In genomic region chr14:103720637-103721355, GRCm38 (mm10) we compare ENCODE assay signal across 8 mouse cellular contexts.
DNase-seq lines count a peak whose midpoint lies in the region; ATAC-seq and TF ChIP-seq lines count a peak whose summit lies in the region.

No protein-coding gene starts in this region.

- TF ChIP-seq CTCF in heart, postnatal 0 days (IDR thresholded peaks at IDR 0.05; ENCODE audit: low read depth) = peak; percentile 47
- peak; percentile 50; the same call in 1 of the 2 replicates for TF ChIP-seq CTCF in small intestine, adult 2 months (IDR thresholded peaks at IDR 0.05; ENCODE audit: extremely low read depth, insufficient read length, insufficient replicate concordance, low read depth, low read length)

- no peaks in the 10 kb centered on the region for H3K4me1 ChIP-seq in heart, postnatal 0 days (ENCODE audit: control insufficient read depth, insufficient read depth)
- peaks cover 2% of the 10 kb centered on the region; the same call in 1 of the 2 replicates for H3K4me1 ChIP-seq in small intestine, adult 2 months (ENCODE audit: control insufficient read depth, insufficient read depth, insufficient read length, low read length)

- H3K9ac ChIP-seq in heart, postnatal 0 days (replicated peaks; ENCODE audit: low read depth, low read length) = no peak overlapping the region

- no peaks in the 10 kb centered on the region for H3K36me3 ChIP-seq in heart, postnatal 0 days (replicated peaks; ENCODE audit: control insufficient read depth, insufficient read depth, low read length)
- no peaks in the 10 kb centered on the region for H3K36me3 ChIP-seq in small intestine, adult 2 months (ENCODE audit: control insufficient read depth, insufficient read depth, low read length)

- peaks cover 5% of the 10 kb centered on the region; the same call in 1 of the 2 replicates for H3K27me3 ChIP-seq in heart, postnatal 0 days (ENCODE audit: control insufficient read depth, insufficient read depth, low read length)
- no peaks in the 10 kb centered on the region for H3K27me3 ChIP-seq in small intestine, adult 2 months (ENCODE audit: control insufficient read depth, insufficient read depth, low read length)

- WGBS in heart, postnatal 0 days = 48% methylated on average over 13 of the region's 13 CpGs
- WGBS in small intestine, adult 2 months = 57% methylated on average over 13 of the region's 13 CpGs

- peak; percentile 25 to 73 for DNase-seq in adrenal gland, adult (ENCODE audit: inconsistent age in 2 of 2, low spot score in 1 of 2)
- DNase-seq in adrenal gland, adult 8-10 months = no peak
- peak; percentile 45 for DNase-seq in NIH3T3 (ENCODE audit: low read depth)
- peak; percentile 88 for DNase-seq in embryo, embryonic 10.5 days (ENCODE audit: low spot score)
- DNase-seq in heart, postnatal 0 days (ENCODE audit: low spot score) = peak; percentile 33
- peak; percentile 81 to 82 for DNase-seq in layer of hippocampus, postnatal 10 days (ENCODE audit: low spot score in 2 of 2)

- no peak overlapping the region for H3K4me2 ChIP-seq in heart, postnatal 0 days (ENCODE audit: low read depth, low read length)

- H3K9me3 ChIP-seq in heart, postnatal 0 days (replicated peaks; ENCODE audit: control insufficient read depth, low read length) = no peaks in the 10 kb centered on the region

- H3K4me3 ChIP-seq in heart, postnatal 0 days (ENCODE audit: low read depth, low read length) = no peak overlapping the region
- H3K4me3 ChIP-seq in small intestine, adult 2 months (ENCODE audit: low read depth, low read length) = no peak overlapping the region

- ATAC-seq in heart, postnatal 0 days (ENCODE audit: insufficient read depth, low read depth) = 0 out of 2 replicates have a peak, but pooled peaks have one; percentile 26
- 0 out of 2 replicates have a peak, but pooled peaks have one; percentile 20 for ATAC-seq in megakaryocyte-erythroid progenitor cell, adult 5-6 weeks (replicated peaks; ENCODE audit: low FRiP score, low TSS enrichment, poor library complexity, severe bottlenecking)

- no peak for TF ChIP-seq EP300 in heart, postnatal 0 days (IDR thresholded peaks at IDR 0.05; ENCODE audit: low read depth)

- no peak for TF ChIP-seq POLR2A in small intestine, adult 2 months (IDR thresholded peaks at IDR 0.05; ENCODE audit: low read depth, low read length)

- no peak overlapping the region for H3K27ac ChIP-seq in heart, postnatal 0 days (ENCODE audit: low read depth)
- H3K27ac ChIP-seq in small intestine, adult 2 months (ENCODE audit: insufficient read depth, low read depth, low read length) = no peak overlapping the region
